Mouse (Mus musculus): Measurements from ENCODE around the gene Ly6g5c.

- TF ChIP-seq CTCF (IDR thresholded peaks at IDR 0.05; ENCODE audit: borderline replicate concordance, insufficient read depth, low read depth, low read length): no peak
- no peak for TF ChIP-seq POLR2A (IDR thresholded peaks at IDR 0.05; ENCODE audit: borderline replicate concordance, insufficient read depth, low read length)
Observed at GRCm38 (mm10) chr17:35133517-35133916, 25.4 kb downstream of the Ly6g5c start.
